Mouse (Mus musculus) CH12.LX (cell line): ENCODE measurements around the gene Mthfs. TPM values are rescaled to one million over a fixed set of nuclear protein-coding genes. Genes with fewer than 3 reads are reported as not detected.

Experiments used
- DNase-seq: peaks from one replicate; pipeline ENCODE4 v3.0.0-alpha.2; 2013; ENCODE audit errors: extremely low read depth
- H3K27ac ChIP-seq: 2 replicates; pipeline ENCODE4 v1.5.1; 2012; ENCODE audit warnings: low read depth, mild to moderate bottlenecking, control low read depth, moderate library complexity; ENCODE audit not compliant: insufficient read depth
- H3K27me3 ChIP-seq: replicated peaks from 2 replicates; pipeline ENCODE3; 2012; ENCODE audit warnings: inconsistent platforms
- H3K36me3 ChIP-seq, 2 experiments: replicated peaks in 1 of 2; 2 replicates each; pipeline versions ENCODE3 to v1.6.1; 2012; ENCODE audit warnings: inconsistent platforms in 1 of 2, low read length in 1 of 2, mild to moderate bottlenecking in 1 of 2, mixed read lengths in 1 of 2, moderate library complexity in 1 of 2; ENCODE audit not compliant: control insufficient read depth in 1 of 2, insufficient read depth in 1 of 2
- H3K4me1 ChIP-seq, 2 experiments: 2 replicates each; pipeline ENCODE4 v1.6.1; 2012; ENCODE audit warnings: inconsistent platforms in 1 of 2, moderate library complexity in 1 of 2; ENCODE audit not compliant: insufficient read depth in 2 of 2, control insufficient read depth in 1 of 2
- H3K4me2 ChIP-seq: 2 replicates; pipeline ENCODE4 v1.6.1; 2012; ENCODE audit warnings: low read depth, mild to moderate bottlenecking, control low read depth; ENCODE audit not compliant: poor library complexity, insufficient read depth, severe bottlenecking
- H3K4me3 ChIP-seq, 3 experiments: fragments of 150-350 bp in 1 of 3; sonication (generic) in 1 of 3; replicated peaks in 1 of 3; 2 replicates each; pipeline versions ENCODE3 to v1.5.1; 2011 to 2012; ENCODE audit warnings: low read depth in 2 of 3, low read length in 2 of 3, mild to moderate bottlenecking in 2 of 3, moderate library complexity in 2 of 3, control low read depth in 1 of 3, improper control_type of control experiment in 1 of 3, inconsistent platforms in 1 of 3, mixed read lengths in 1 of 3; ENCODE audit not compliant: poor library complexity in 1 of 3
- H3K79me2 ChIP-seq: replicated peaks from 2 replicates; pipeline ENCODE4 v1.6.1; 2012; ENCODE audit warnings: mild to moderate bottlenecking, moderate library complexity; ENCODE audit not compliant: control insufficient read depth, poor library complexity, insufficient read depth, severe bottlenecking; ENCODE audit errors: extremely low read depth
- H3K9ac ChIP-seq: 2 replicates; pipeline ENCODE4 v1.6.1; 2012; ENCODE audit warnings: low read depth, mild to moderate bottlenecking, control low read depth, moderate library complexity; ENCODE audit not compliant: insufficient read depth
- H3K9me3 ChIP-seq: replicated peaks from 2 replicates; pipeline ENCODE3; 2012; ENCODE audit warnings: low read length, inconsistent platforms, mixed read lengths
- CTCF ChIP-seq, 2 experiments: IDR thresholded peaks in 1 of 2; conservative IDR thresholded peaks in 1 of 2; 2 replicates each; pipeline ENCODE4 v1.5.1; 2011 to 2012; ENCODE audit warnings: low read depth in 2 of 2, low read length in 2 of 2, improper control_type of control experiment in 1 of 2, inconsistent platforms in 1 of 2, mild to moderate bottlenecking in 1 of 2, moderate library complexity in 1 of 2
- ELF1 ChIP-seq: IDR thresholded peaks from 2 replicates; pipeline ENCODE4 v1.6.1; 2014; ENCODE audit warnings: low read depth, mild to moderate bottlenecking, inconsistent platforms, low read length, improper control_type of control experiment
- ETS1 ChIP-seq: conservative IDR thresholded peaks from 2 replicates; pipeline ENCODE4 v1.6.1; 2012; ENCODE audit warnings: low read depth, mild to moderate bottlenecking, inconsistent platforms, low read length, improper control_type of control experiment, moderate library complexity
- GABPA ChIP-seq: IDR thresholded peaks from 2 replicates; pipeline ENCODE4 v1.6.1; 2012; ENCODE audit warnings: low read depth, low read length, improper control_type of control experiment, inconsistent platforms; ENCODE audit not compliant: insufficient replicate concordance
- MAFK ChIP-seq: IDR thresholded peaks from 2 replicates; pipeline ENCODE4 v1.6.1; 2011; ENCODE audit warnings: low read length, improper control_type of control experiment; ENCODE audit not compliant: insufficient replicate concordance
- MEF2A ChIP-seq: IDR thresholded peaks from 2 replicates; pipeline ENCODE4 v1.6.1; 2014; ENCODE audit warnings: low read depth, mild to moderate bottlenecking, inconsistent platforms, low read length, improper control_type of control experiment, borderline replicate concordance
- MXI1 ChIP-seq: IDR thresholded peaks from 2 replicates; pipeline ENCODE4 v1.6.1; 2011; ENCODE audit warnings: mild to moderate bottlenecking, low read depth, low read length, improper control_type of control experiment
- NRF1 ChIP-seq: IDR thresholded peaks from 2 replicates; pipeline ENCODE4 v1.6.1; 2014; ENCODE audit warnings: low read depth, mild to moderate bottlenecking, inconsistent platforms, low read length, improper control_type of control experiment, moderate library complexity
- PAX5 ChIP-seq: IDR thresholded peaks from 2 replicates; pipeline ENCODE4 v1.6.1; 2012; ENCODE audit warnings: low read length, inconsistent platforms, mixed read lengths
- POLR2A ChIP-seq: IDR thresholded peaks from 2 replicates; pipeline ENCODE4 v1.6.1; 2011; ENCODE audit warnings: low read depth, mild to moderate bottlenecking, improper control_type of control experiment, low read length
- RAD21 ChIP-seq: IDR thresholded peaks from 2 replicates; pipeline ENCODE4 v1.6.1; 2011; ENCODE audit warnings: low read depth, mild to moderate bottlenecking, low read length, improper control_type of control experiment, moderate library complexity
- SIN3A ChIP-seq: IDR thresholded peaks from 2 replicates; pipeline ENCODE4 v1.6.1; 2012; ENCODE audit warnings: low read length, improper control_type of control experiment, inconsistent platforms
- TBP ChIP-seq: conservative IDR thresholded peaks from 2 replicates; pipeline ENCODE4 v1.6.1; 2011; ENCODE audit warnings: low read depth, low read length, improper control_type of control experiment
- USF2 ChIP-seq: conservative IDR thresholded peaks from 2 replicates; pipeline ENCODE4 v1.6.1; 2011; ENCODE audit warnings: low read depth, low read length, improper control_type of control experiment
- ZMIZ1 ChIP-seq: IDR thresholded peaks from 2 replicates; pipeline ENCODE4 v1.6.1; 2012; ENCODE audit warnings: low read depth, mild to moderate bottlenecking, inconsistent platforms, low read length, improper control_type of control experiment
- ZNF384 ChIP-seq: IDR thresholded peaks from 2 replicates; pipeline ENCODE4 v1.6.1; 2012; ENCODE audit warnings: low read depth, low read length, improper control_type of control experiment, inconsistent platforms
- dilution Hi-C: fragments of 300-500 bp; cut with MboI; formaldehyde crosslinking; loops from 2 replicates; pipeline ENCODE4 v1.14.3; 2020; ENCODE audit warnings: low sequenced_read_pairs; ENCODE audit not compliant: extremely low pct_unique_long_range_greater_than_20kb, extremely low pct_ligation_motif_present
- in situ Hi-C: fragments of 300-500 bp; cut with MboI; formaldehyde crosslinking; loops from 3 replicates; pipeline ENCODE4 v1.14.3; 2019; ENCODE audit warnings: low sequenced_read_pairs, low pct_ligation_motif_present, low pct_unique_long_range_greater_than_20kb, mixed read lengths
- polyA plus RNA-seq: library from polyadenylated mRNA; unstranded; fragments of >175 nt; gene quantifications from 2 replicates; pipeline ENCODE4 v1.2.1, GENCODE M21; 2012; ENCODE audit warnings: low read depth; ENCODE audit not compliant: insufficient read length
- total RNA-seq, 2 experiments: library from RNA; depleted of rRNA; stranded (reverse); fragments of 300-350 nt in 1 of 2; fragments of >200 nt in 1 of 2; gene quantifications; 2 replicates each; pipeline ENCODE4 v1.2.3; 2012 to 2014

The Mthfs gene
- total and polyA plus RNA-seq, 3 experiments: 29.9 to 52.0 (median 30.5) TPM

GRCm38 (mm10) chr9:89267572-89267971 is 57.1 kb downstream of the Mthfs start:
- in situ Hi-C loops: no loop called here

GRCm38 (mm10) chr9:89270376-89270775 is 59.9 kb downstream of the Mthfs start:
- no peak for TF ChIP-seq GABPA
- TF ChIP-seq MEF2A: no peak
- TF ChIP-seq ZNF384: no peak
- no peak for TF ChIP-seq TBP
- no peak for TF ChIP-seq ETS1
- no peaks in the 10 kb centered on the region for H3K9me3 ChIP-seq
- H3K79me2 ChIP-seq: no peaks in the 10 kb centered on the region
- no peak overlapping the region for H3K4me3 ChIP-seq
- in situ Hi-C loops: no loop called here
- H3K4me2 ChIP-seq: no peak overlapping the region
- H3K9ac ChIP-seq: no peak overlapping the region
- H3K4me1 ChIP-seq: peaks cover 5 to 19% of the 10 kb centered on the region in 2 experiments; a peak in 3 of 4 replicates
- H3K27me3 ChIP-seq: no peaks in the 10 kb centered on the region
- dilution Hi-C loops: no loop called here
- H3K36me3 ChIP-seq: peaks cover 1 to 12% of the 10 kb centered on the region in 2 experiments
- no peak overlapping the region for H3K27ac ChIP-seq
- DNase-seq: no peak

More at GRCm38 (mm10) chr9:89267572-89267971, 57.1 kb downstream of the Mthfs start:
- H3K79me2 ChIP-seq: no peaks in the 10 kb centered on the region
- H3K9ac ChIP-seq: no peak overlapping the region
- peaks cover 5 to 19% of the 10 kb centered on the region in 2 experiments; a peak in 3 of 4 replicates for H3K4me1 ChIP-seq
- H3K4me3 ChIP-seq: no peak overlapping the region
- H3K36me3 ChIP-seq: peaks cover 0 to 9% of the 10 kb centered on the region in 2 experiments
- H3K27me3 ChIP-seq: no peaks in the 10 kb centered on the region
- no peak overlapping the region for H3K27ac ChIP-seq
- dilution Hi-C loops: no loop called here
- DNase-seq: no peak
- no peak overlapping the region for H3K4me2 ChIP-seq
- H3K9me3 ChIP-seq: no peaks in the 10 kb centered on the region
- TF ChIP-seq ELF1 (no peak), SIN3A (no peak), PAX5 (no peak)

GRCm38 (mm10) chr9:89273766-89274165 is 63.3 kb downstream of the Mthfs start:
- H3K36me3 ChIP-seq: peaks cover 4 to 10% of the 10 kb centered on the region in 2 experiments
- DNase-seq: no peak
- no peak overlapping the region for H3K4me2 ChIP-seq
- no peak overlapping the region for H3K27ac ChIP-seq
- H3K27me3 ChIP-seq: no peaks in the 10 kb centered on the region
- H3K79me2 ChIP-seq: no peaks in the 10 kb centered on the region
- TF ChIP-seq RAD21 (no peak), TBP (no peak), SIN3A (no peak), MXI1 (no peak), MAFK (no peak), CTCF (conservative IDR thresholded peaks at IDR 0.05 in 1 of 2, IDR thresholded peaks at IDR 0.05 in 1 of 2; ENCODE audit: low read depth in 2 of 2, low read length in 2 of 2) (no peak), USF2 (no peak), ZMIZ1 (no peak), POLR2A (no peak), NRF1 (no peak), GABPA (no peak), MEF2A (no peak)
- dilution Hi-C loops (no loop called here), in situ Hi-C loops (no loop called here)
- H3K4me3 ChIP-seq: no peak overlapping the region
- no peak overlapping the region for H3K9ac ChIP-seq
- peaks cover 0 to 3% of the 10 kb centered on the region in 2 experiments; a peak in 1 of 4 replicates for H3K4me1 ChIP-seq
- no peaks in the 10 kb centered on the region for H3K9me3 ChIP-seq
